Mouse (Mus musculus) cerebellum, postnatal 10 days (tissue): ENCODE results near the gene Exoc3l.

Source experiments
- DNase-seq, 2 experiments: peaks; one replicate each; pipeline ENCODE4 v3.0.0; 2021; ENCODE audit warnings: mixed read lengths in 2 of 2

The Exoc3l gene

GRCm38 (mm10) chr8:105295895-105296573 lies at the start of gene Exoc3l:
TSS of gene Exoc3l (minus strand) at chr8:105296101.
- peak in 1 of 2 experiments; percentile 19 for DNase-seq

GRCm38 (mm10) chr8:105345061-105345975 lies 49.4 kb upstream of the Exoc3l start:
- no peak for DNase-seq

DNA sequence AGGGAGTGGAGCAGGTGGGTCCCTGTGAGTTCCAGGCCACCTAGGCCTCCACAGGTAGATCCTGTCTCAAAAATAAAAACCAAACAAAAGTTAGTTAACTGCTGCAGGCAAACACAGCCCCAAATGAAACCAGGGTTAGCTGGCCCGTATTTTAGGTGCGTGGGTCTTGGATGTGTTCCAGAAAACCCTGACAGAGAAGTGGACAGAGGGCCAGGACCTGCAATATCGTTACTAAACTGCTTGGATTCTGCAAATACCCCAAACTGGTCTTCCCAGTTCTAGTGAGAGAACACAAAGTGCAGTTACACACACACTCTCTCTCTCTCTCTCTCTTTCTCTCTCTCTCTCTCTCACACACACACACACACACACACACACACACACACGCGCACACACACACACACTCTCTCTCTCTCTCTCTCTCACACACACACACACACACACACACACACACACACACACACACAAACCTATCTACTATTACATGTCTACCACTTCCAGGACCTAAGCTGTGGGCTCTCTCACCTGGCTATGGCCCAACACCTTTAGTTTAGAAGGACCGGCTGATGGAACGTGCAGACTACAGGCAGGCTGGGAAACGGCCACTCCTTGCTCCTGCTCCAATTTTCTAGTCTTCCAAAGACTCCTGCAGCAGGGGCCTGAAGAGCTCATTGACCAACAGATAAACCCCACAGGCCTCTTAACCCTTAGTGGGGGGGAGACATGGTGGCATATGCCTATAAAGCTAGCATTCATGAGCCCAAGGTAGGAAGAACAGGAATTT lies 48.1 kb upstream of the Exoc3l start:
- no peak for DNase-seq

GRCm38 (mm10) chr8:105342768-105343167 lies 46.9 kb upstream of the Exoc3l start:
- DNase-seq: no peak

- DNase-seq: peak in 1 of 2 experiments; percentile 47
Observed at GRCm38 (mm10) chr8:105341399-105341798, 45.5 kb upstream of the Exoc3l start.

DNA sequence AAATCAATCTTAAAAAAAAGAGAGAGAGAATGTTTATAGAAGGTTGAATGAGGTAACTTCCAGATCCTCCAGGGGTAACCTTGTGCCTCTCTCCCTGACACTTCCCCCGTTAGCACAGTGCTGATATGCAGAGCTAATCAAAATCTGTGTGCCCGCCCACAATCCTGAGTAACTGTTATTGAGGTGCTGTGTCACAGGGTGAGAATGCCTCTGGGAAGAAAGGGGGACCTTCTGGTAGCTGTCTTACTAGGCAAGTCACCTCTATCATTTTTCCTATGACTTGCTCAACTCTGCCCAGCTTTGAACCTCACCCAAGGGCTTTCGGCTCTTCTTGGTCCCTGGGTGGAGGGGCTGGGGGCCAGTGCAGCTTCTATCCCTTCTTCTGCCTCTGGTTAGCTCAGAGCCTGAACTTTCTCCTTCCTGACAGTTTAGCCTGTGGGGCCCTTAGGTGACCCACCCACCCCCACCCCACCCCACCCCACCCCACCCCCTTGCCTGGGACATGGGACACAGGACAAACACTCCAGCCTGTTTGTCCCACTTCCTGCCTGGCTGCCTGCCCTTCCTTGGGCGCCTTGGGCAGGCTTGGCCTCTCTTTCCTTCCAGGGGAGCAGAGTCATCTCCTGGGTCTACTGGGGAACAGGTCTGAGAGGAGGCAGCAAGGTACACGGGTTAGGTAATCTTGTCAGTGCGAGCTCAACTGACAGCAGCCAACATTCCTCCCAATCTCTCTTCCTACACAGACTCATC lies 44.2 kb upstream of the Exoc3l start:
- DNase-seq: no peak

DNA sequence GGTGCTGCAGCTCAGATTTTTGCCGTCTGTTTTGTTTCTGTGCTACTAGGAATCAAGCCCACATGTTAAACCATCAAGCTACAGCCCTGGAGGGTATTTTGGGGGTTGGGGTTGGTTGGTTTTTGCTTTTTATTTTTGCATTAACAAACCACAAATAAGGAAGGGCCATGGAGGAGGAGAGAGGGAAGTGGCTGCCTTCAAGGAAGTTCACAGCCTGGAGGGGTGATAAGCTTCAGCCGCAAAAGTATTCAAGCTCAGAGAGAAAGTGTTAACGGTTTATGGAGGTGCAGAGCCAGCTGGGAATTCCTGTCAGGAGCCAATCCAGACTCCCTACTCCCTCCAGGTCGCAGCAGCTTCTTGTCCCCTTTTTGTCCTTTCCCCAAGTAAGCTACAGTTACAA lies 43.1 kb upstream of the Exoc3l start:
- no peak for DNase-seq

- DNase-seq: no peak
Observed at GRCm38 (mm10) chr8:105336373-105337130, 40.7 kb upstream of the Exoc3l start.

- DNase-seq: no peak
Observed at GRCm38 (mm10) chr8:105332523-105332922, 36.6 kb upstream of the Exoc3l start.

DNA sequence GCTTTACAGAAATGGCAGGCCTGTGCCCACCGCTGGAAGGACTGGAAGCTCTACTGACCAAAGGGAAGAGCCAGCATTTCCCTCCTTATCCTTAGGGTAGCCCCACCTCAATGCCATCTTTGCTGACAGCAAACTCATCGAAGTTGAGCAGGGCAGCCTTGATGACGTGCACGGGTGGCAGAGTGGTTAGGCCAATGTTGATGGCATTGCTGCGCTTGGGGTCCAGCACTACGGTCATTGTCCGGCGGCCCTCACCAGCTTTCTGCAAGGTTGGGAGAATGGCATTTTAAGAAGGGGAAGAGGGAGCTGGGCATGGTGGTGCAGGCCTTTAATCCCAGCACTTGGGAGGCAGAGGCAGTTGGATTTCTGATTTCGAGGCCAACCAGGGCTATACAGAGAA lies 36.0 kb upstream of the Exoc3l start:
- no peak for DNase-seq

GRCm38 (mm10) chr8:105331469-105331868 lies 35.6 kb upstream of the Exoc3l start:
- DNase-seq: no peak

DNA sequence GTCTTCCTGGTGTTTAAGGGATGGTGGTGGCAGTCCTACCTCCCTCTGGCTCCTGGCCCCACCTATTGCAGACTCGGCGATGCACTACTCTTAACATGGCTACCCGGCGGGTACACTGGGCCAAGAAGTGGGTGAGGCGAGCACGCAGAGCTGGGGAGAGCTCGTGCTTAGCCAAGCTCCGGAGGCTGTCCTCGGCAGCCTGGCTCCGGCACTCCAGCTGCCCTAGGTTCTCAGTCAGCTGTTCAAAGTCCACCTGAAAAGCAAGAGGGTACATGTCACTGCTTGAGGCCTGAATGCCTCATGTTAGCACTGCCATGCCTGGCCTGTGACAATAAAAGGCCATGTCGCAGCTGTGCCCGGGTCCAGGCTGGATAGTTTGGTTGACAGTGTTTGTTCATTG lies 34.4 kb upstream of the Exoc3l start:
- DNase-seq: no peak

DNA sequence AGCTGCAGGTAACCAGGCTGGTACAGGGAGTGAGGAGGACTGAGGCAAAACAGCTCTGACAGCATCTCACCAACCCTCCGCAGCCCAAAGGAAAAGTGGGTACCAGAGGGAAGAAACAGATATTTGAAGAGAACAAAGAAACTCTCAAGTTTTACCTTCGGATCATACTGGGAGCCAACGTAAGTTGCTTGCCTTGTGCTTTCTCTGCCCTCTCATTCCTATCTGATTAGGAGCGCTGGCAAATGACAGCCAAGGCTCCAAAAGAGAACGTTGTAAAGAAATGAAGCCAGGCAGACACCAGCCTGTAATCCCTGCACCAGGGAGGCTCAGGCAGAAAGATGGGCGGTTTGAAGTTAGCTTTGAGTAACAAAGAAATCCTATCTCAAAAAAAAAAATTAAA lies 31.1 kb upstream of the Exoc3l start:
- DNase-seq: no peak

DNA sequence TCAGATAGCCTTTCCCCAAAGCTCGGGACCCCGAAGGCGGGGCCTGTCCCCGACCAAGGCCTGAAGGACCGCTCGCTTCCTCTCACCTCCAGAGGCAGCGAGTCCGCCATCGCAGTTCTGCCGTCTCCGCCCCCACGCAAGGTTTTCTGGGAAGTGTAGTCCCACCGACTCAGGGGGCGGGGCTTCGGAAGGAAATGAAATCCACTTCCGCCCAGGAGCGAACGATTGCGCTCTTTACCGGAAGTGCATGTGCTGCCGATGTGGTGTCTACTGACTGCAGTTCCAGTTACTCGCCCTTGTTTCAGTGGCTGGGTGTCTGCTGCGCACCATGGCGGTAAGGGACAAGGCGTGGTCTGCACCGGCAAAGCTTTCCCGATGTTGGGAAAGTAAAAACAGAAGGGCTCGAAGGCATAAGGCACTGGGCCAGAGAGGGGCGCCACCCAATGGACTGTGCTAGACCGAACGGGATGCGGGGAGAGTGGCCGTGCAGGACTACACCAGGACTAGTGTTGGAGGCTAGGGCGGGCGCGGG lies 30.3 kb upstream of the Exoc3l start, which contains the start of the genes Lrrc29 and Tmem208:
TSS of gene Lrrc29 (minus strand) at position 138 of the 532 bp plus-strand sequence.
TSS of gene Tmem208 (plus strand) at position 214 of the 532 bp plus-strand sequence.
- peak; percentile 99 to 100 for DNase-seq

DNA sequence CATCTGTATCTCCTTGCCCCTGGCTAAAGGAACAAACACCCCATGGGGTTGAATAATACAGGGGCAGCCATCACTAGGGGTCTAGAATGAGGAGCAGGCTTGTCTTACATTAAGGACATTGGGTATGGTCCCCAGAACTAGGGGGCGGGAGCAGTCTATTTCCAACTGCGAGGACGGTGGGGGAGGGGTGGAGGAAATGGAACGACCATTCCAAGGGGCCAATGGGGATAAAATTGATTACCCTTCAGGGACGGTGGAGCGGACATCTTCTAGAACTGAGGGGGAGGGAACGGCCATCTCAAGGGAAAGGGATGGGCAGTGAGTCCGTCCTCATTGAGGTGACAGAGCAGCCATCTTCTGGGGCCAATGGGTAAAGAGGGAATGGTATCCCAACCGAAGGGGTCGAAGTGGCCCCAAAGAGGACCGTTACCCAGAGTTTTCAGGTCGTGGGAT lies 29.8 kb upstream of the Exoc3l start:
- peak; percentile 73 to 74 for DNase-seq

DNA sequence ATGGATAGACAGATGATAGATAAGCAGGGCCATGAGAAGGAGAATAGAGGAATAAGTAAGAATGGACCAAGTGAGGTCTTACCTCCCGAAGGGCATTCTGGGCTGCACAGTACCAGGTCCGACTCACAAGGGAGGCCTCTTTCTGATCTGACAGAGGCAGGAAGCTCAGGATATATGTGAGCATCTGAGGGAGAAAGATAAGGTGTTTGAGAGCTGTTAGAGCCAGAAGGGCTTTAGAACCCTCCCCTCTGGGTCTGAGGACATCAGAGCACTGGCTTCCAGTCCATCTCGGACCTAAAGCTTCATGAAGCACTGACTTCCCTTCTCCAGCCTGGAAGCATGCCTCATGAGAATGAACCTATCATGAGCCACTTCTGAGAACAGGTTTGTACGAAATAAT lies 27.3 kb upstream of the Exoc3l start:
- DNase-seq: no peak

DNA sequence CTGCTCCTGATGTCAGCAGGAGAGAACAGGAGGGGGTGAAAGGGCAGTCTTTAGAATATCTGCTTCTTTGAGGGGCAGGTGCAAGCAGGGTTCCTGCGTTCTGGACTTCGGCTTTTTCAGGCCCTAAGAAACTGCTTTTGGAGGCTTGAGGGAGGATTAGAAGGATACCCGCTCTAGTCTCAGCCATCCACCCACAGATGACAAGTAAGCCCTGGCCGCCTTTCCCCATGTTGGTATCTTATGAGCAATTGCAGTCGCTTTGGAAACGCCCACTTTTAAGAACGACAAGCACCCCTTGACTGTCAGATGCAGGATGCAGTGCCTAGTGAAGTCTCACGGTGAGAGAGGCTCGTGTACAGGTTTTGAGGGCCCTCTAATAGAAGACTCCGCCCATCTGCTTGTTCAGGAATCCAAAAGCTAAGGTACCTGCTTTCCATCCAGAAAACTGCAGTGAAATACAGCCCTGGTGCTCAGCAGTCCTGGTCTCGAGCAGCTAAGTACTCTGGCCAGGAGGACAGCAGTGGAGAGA lies 22.8 kb upstream of the Exoc3l start:
- DNase-seq: no peak

GRCm38 (mm10) chr8:105317941-105318340 lies 22.0 kb upstream of the Exoc3l start:
- DNase-seq: peak; percentile 47 to 53

DNA sequence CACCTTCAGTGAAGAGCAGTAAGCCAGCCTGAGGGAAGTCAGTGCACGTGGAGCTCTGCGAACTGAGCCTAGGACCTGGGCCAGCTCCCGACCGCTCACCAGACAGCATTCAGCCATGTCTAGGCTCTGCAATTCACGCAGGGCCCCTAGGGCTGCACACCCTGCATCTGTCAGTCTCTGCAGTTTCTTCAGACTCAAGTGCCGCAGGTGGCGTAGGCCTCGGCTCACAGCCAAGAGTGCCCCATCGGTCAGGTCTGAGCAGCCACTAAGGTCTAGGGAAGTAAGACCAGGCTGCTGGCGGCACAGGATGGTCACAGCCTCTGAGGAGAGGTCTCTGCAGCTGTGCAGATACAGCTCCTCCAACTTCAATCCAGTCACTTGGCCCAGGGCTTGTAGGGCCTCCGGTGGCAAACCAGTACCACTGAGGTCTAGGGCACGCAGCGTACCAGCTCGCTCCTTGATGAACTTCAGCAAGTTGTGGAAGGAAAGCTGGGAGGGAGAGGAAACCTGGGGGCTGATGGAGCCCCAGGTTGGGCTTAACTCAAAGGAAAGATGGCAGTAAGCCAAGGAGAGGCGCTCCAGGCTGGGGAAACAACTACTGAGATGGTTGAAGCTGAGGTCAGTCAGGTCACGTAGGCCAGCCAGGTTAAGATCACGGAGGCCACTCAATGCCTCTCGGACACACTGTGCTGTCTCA lies 19.3 kb upstream of the Exoc3l start:
- peak in 1 of 2 experiments; percentile 57 for DNase-seq
